Mouse (Mus musculus) gastrocnemius, postnatal 25 days (tissue): Measurements from ENCODE around the gene Zglp1. TPM values are rescaled to one million over a fixed set of nuclear protein-coding genes. Genes with fewer than 3 reads are reported as not detected.

Experiments
- DNase-seq: peaks from one replicate; pipeline ENCODE4 v3.0.0; 2022
- microRNA-seq, 2 experiments: library from miRNA; unstranded; fragments of <30 nt; microRNA quantifications; one replicate each; pipeline ENCODE4 v1.2.0; 2021; ENCODE audit warnings: borderline replicate concordance in 2 of 2
- total RNA-seq, 2 experiments: library from RNA; stranded (reverse); gene quantifications; 1 replicate in 1 of 2; 2 replicates in 1 of 2; pipeline ENCODE4 v1.2.3; 2021

Gene Zglp1
- total RNA-seq, 2 experiments from 2014 or later: not detected

GRCm38 (mm10) chr9:21026849-21027248 lies 40.0 kb downstream of the Zglp1 start:
- DNase-seq: no peak

GRCm38 (mm10) chr9:21025258-21025810 lies 41.6 kb downstream of the Zglp1 start:
- no peak for DNase-seq

- DNase-seq: no peak
Measured at GRCm38 (mm10) chr9:21022726-21023125, 44.2 kb downstream of the Zglp1 start.

- no peak for DNase-seq
Measured at GRCm38 (mm10) chr9:21022288-21022687, 44.6 kb downstream of the Zglp1 start.

- DNase-seq: no peak
Measured at GRCm38 (mm10) chr9:21021363-21021762, 45.5 kb downstream of the Zglp1 start.

GRCm38 (mm10) chr9:21018600-21018999 lies 48.3 kb downstream of the Zglp1 start:
- DNase-seq: no peak

GRCm38 (mm10) chr9:21017177-21017575 lies 49.7 kb downstream of the Zglp1 start:
- no peak for DNase-seq

GRCm38 (mm10) chr9:21016331-21017176 lies 50.3 kb downstream of the Zglp1 start:
- no peak for DNase-seq

- DNase-seq: peak; percentile 58
Measured at GRCm38 (mm10) chr9:21015571-21016130, 51.2 kb downstream of the Zglp1 start, which contains the start of gene Icam1. Icam1 (plus strand) TSS chr9:21015985.

GRCm38 (mm10) chr9:21014691-21015570 lies 52.0 kb downstream of the Zglp1 start:
- peak; percentile 62 for DNase-seq

Small RNA genes lying within 50 kb of the gene (microRNA-seq; reads per million reads assigned to microRNA genes)
- gene Mir1900 (0 reads per million in 2 experiments), gene Mir7082 (0 to 0.26 reads per million in 2 experiments)

Other genes with a start within 250 kb of the Zglp1 start
- under 1 TPM in 1 of 2 experiments, not detected in 1; 0.20 TPM for gene Rdh8, start 248.6 kb downstream of the Zglp1 start, total RNA-seq
- gene A230050P20Rik, start 198.5 kb downstream of the Zglp1 start, total RNA-seq: 1 to 10 TPM; 1.7 to 2.7 TPM
- gene Angptl6, start 187.4 kb downstream of the Zglp1 start, total RNA-seq: 1 to 10 TPM; 4.1 to 4.6 TPM
- 1 to 10 TPM; 7.4 to 7.7 TPM for gene Ppan, start 178.9 kb downstream of the Zglp1 start, total RNA-seq
- 100 to 1,000 TPM in 1 of 2 experiments, 10 to 100 TPM in 1; 90.9 to 101 TPM for gene Eif3g, start 168.5 kb downstream of the Zglp1 start, total RNA-seq
- 10 to 100 TPM in 1 of 2 experiments, 1 to 10 TPM in 1; 6.5 to 10.5 TPM for gene Dnmt1, start 107.2 kb downstream of the Zglp1 start, total RNA-seq
- 1 to 10 TPM; 2.3 to 3.6 TPM for gene S1pr2, start 90.3 kb downstream of the Zglp1 start, total RNA-seq
- gene Mrpl4, start 64.4 kb downstream of the Zglp1 start, total RNA-seq: 10 to 100 TPM; 61.9 to 62.8 TPM
- gene Icam1, start 51.1 kb downstream of the Zglp1 start, total RNA-seq: 1 to 10 TPM; 1.6 to 3.0 TPM
- 1 to 10 TPM; 1.0 to 1.6 TPM for gene Icam4, start 37.7 kb downstream of the Zglp1 start, total RNA-seq
- gene Icam5, start 35.0 kb downstream of the Zglp1 start, total RNA-seq: not detected
- gene Gm49373, start 6.0 kb upstream of the Zglp1 start, total RNA-seq: under 1 TPM in 1 of 2 experiments, not detected in 1; 0.27 TPM
- 10 to 100 TPM; 34.7 to 35.4 TPM for gene Fdx1l, start 6.5 kb upstream of the Zglp1 start, total RNA-seq
- under 1 TPM; 0.35 to 0.67 TPM for gene Gm38431, start 24.9 kb upstream of the Zglp1 start, total RNA-seq
- gene Raver1, start 24.9 kb upstream of the Zglp1 start, total RNA-seq: 10 to 100 TPM; 15.2 to 17.0 TPM
- 1 to 10 TPM; 4.7 to 5.8 TPM for gene Tyk2, start 64.2 kb upstream of the Zglp1 start, total RNA-seq
- 100 to 1,000 TPM; 120 to 126 TPM for gene Cdc37, start 82.9 kb upstream of the Zglp1 start, total RNA-seq
- 10 to 100 TPM; 44.6 to 46.7 TPM for gene Pde4a, start 98.6 kb upstream of the Zglp1 start, total RNA-seq
- 10 to 100 TPM; 55.0 to 56.3 TPM for gene Keap1, start 172.3 kb upstream of the Zglp1 start, total RNA-seq
- under 1 TPM; 0.13 to 0.16 TPM for gene S1pr5, start 181.3 kb upstream of the Zglp1 start, total RNA-seq
- gene Atg4d, start 198.2 kb upstream of the Zglp1 start, total RNA-seq: 10 to 100 TPM; 60.5 to 63.9 TPM
- gene Kri1, start 220.9 kb upstream of the Zglp1 start, total RNA-seq: 1 to 10 TPM; 8.3 to 8.5 TPM
- gene Cdkn2d, start 224.3 kb upstream of the Zglp1 start, total RNA-seq: 1 to 10 TPM; 7.4 to 9.1 TPM
- not detected for gene Ap1m2, start 245.2 kb upstream of the Zglp1 start, total RNA-seq